Mouse (Mus musculus) left cerebral cortex, postnatal 36 days (tissue): Measurements from ENCODE around the gene Lnp1. TPM values are rescaled to one million over a fixed set of nuclear protein-coding genes. Genes with fewer than 3 reads are reported as not detected.
"Not testable (repeated sequence)": the region's sequence is repeated elsewhere in the genome, so short reads cannot be mapped to it uniquely, and the experiment has no call there.

ENCODE experiments used
- DNase-seq, 2 experiments: peaks; one replicate each; pipeline ENCODE4 v3.0.0; 2021 to 2022; ENCODE audit warnings: low spot score in 2 of 2, mixed read lengths in 1 of 2
- intact Hi-C: fragments of 180-260 bp; cut with DNase I; formaldehyde crosslinking; loops from one replicate; pipeline ENCODE4 v1.15.1; 2025
- total RNA-seq, 2 experiments: library from RNA; stranded (reverse); gene quantifications; 2 replicates each; pipeline ENCODE4 v1.2.3; 2021

The Lnp1 gene
- 1 to 10 TPM; 3.1 to 3.7 TPM for total RNA-seq

DNA sequence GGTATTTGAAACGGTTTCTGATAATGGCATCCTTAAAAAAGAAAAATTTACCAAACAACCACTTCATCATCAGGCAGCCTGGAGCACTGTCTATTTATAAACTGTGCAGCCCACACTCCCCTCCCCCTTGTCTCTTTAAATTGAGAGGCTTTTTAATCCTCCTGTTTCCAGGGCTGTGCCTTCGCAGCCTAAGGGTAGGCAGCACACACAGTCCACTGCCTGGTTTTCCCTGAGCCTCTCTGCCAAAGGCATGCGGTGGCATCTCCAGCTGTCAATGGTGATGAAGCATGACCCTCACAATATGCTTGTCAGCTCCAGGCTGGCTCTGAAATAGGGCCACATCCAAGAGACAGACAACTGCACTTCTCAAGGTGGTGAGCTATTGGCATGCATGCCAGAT lies at the start of gene Lnp1:
Gene Lnp1 (minus strand): TSS at position 39 of the 400 bp plus-strand sequence.
- DNase-seq, result no peak
- intact Hi-C loops, result no loop called here

- intact Hi-C loops, result no loop called here
- DNase-seq, result no peak
These were observed 46.8 kb upstream of the Lnp1 start for GRCm38 (mm10) chr16:56974646-56975045.

DNA sequence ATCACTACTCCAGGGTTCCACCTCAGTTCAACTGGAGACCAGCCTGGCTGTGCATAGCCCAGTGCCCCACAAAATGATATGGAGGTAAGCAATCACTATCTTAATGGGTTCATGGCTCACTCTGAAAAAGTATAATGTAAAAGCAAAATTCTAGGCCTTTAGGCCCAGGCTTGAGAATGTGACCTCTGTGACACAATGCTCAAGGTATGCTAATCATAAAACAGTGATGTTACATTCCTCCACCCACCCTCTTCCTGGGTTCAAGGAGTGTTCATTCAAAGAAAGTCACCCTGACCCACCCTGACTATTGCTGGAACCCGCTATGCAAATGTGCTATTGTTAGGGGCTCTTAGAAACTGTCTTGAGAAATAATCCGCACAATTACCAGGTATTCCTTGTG lies 30.4 kb upstream of the Lnp1 start:
- intact Hi-C loops, DNase-seq: not testable (repeated sequence)

GRCm38 (mm10) chr16:56949085-56949484 lies 21.2 kb upstream of the Lnp1 start:
- DNase-seq, result no peak
- intact Hi-C loops, result no loop called here

DNA sequence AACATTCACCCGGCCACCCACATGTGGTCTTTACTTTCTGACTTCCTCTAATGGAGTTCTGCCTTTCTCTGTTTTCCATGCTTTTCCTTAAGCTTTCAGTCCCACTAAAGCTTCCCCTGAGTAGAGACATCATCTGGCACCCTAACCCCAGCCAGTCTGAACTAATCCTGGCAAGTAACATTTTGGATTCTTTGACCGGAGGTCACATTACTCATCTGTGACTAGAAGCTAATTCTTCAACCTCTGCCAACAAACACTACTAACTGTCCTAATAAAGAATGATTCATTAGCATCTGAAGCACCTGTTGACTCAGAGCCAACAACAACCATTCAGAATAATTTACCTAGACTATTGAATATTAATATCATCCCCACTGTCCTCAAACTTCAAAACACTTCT lies 14.5 kb upstream of the Lnp1 start:
- no peak for DNase-seq
- intact Hi-C loops, result no loop called here

GRCm38 (mm10) chr16:56920102-56920657 lies 7.7 kb downstream of the Lnp1 start:
- intact Hi-C loops, result loop anchor here (1.0 kb wide), 2 partner anchors 120 to 149 kb away; no protein-coding TSS in a partner anchor
- DNase-seq, result no peak

- DNase-seq, result no peak
- intact Hi-C loops, result no loop called here
These were observed 10.6 kb downstream of the Lnp1 start for GRCm38 (mm10) chr16:56917230-56917629.

DNA sequence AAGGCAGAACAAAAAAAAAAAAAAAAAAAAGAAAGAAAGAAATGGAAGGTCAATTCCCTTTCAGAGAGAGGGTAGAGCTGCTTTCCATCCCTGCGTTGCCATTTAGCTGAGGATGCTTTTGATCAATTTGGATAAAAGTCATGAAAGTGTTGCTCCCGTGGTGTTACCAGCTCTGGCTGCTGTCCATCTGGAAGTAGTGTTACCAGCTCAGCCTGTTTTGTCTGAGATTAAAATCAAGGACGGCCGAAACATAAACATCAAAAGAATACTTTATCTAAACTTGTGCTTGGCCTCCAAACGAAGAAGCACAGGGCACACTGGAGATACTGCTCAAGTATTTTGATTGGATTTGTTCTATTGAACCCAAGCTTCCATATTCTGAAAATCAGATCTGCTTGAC lies 18.9 kb downstream of the Lnp1 start:
- no peak for DNase-seq
- intact Hi-C loops, result no loop called here

DNA sequence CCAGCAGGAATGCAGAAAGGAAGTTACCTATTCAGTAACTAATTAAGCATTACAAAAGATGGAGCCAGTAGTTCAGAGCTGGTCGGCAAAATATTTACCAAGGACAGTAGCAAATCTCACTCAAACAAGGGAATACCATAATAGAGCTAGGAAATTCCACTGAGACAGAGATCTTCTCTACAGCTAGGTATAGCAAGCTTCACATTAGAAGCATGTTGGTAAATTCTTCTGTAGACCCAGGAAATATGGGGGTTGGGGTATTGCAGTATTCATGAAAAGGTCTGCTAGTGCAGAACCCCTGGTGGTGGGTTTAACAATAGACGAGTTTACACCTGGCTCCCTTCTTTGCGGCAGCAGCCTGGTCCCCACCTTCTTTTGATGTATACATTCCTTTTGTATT lies 25.7 kb downstream of the Lnp1 start:
- intact Hi-C loops, DNase-seq: not testable (repeated sequence)

GRCm38 (mm10) chr16:56891583-56891982 lies 36.3 kb downstream of the Lnp1 start:
- intact Hi-C loops, result no loop called here

DNA sequence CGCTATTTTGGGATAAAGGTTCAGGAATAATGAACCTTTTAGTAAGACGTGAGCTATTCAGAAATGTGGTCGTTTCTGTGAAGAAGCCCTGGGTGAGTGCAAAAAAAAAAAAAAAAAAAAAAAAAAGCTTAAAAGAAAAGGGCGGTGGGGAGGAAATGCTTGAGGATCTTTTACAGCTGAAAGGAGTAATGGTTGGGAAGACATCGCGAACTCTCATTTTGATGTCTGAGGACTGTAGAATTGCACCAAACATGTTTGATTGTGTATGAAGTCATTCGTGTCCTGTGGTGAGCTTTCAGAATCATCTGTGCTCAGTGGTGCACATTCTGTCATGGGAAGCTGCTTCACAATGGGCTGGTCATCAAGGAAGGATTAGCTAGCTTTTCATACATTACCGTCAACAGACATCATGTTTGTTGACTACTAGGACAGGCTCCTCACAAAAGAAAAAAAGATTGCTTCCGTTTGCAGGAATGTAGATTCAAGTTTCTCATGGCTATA lies 41.2 kb downstream of the Lnp1 start:
- no peak for DNase-seq
- intact Hi-C loops, result no loop called here

More at GRCm38 (mm10) chr16:56891583-56891982, 36.3 kb downstream of the Lnp1 start:
- DNase-seq, result no peak

- intact Hi-C loops, result no loop called here
- peak; percentile 59 to 65 for DNase-seq
These were observed 41.8 kb downstream of the Lnp1 start, which contains the start of gene Tmem45a for GRCm38 (mm10) chr16:56885824-56886615. Gene Tmem45a (minus strand): TSS chr16:56886166.

GRCm38 (mm10) chr16:56884811-56885210 lies 43.0 kb downstream of the Lnp1 start:
- intact Hi-C loops, result no loop called here

GRCm38 (mm10) chr16:56873410-56873809 lies 54.5 kb downstream of the Lnp1 start:
- intact Hi-C loops, result no loop called here
- no peak for DNase-seq

More at GRCm38 (mm10) chr16:56884811-56885210, 43.0 kb downstream of the Lnp1 start:
- no peak for DNase-seq

DNA sequence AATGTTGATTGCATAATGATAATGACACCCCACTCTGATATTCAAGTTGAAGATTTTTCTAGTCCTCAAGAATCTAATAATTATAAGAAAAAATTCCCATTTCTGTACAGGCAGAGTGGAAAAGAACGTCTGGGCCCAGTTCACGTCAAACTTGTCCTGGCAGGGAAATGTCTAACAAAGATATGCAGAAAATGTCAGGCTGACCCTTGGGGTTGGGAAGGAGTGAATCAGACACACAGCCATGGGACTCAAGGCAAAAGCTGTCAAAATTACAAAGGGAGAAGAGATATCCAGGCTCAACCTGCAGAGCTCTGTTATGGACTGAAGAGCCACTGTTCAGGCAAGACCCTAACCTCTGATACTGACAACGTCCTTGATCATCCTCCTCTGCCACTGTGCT lies 57.4 kb downstream of the Lnp1 start:
- DNase-seq, result no peak
- intact Hi-C loops, result no loop called here

GRCm38 (mm10) chr16:56868361-56868760 lies 59.5 kb downstream of the Lnp1 start:
- intact Hi-C loops, result no loop called here
- DNase-seq, result no peak

- intact Hi-C loops, result no loop called here
- DNase-seq, result no peak
These were observed 60.3 kb downstream of the Lnp1 start for GRCm38 (mm10) chr16:56867591-56867990.
